ENCODE assay signal across 8 mouse cellular contexts in the genomic region with DNA sequence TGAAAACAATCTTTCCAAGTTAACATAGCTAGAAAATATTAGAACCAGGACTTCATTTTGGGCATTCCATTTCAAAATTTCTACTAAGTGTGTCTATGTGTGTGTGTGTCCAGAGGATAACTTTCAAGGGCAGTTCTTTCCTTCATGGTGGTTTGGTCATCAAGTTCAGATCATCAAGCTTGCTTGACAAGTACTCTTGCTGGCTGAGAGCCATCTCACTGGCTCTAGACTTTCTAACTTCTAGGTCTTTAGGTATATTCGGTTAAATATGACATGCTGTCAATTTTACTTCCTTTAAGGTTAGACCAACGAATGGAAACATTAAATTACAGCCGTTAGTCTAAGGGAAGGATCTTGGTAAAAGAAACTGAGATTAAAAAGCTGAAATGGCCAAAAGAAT. TPM values are rescaled to one million over a fixed set of nuclear protein-coding genes. Genes with fewer than 3 reads are reported as not detected.
DNase-seq lines count a peak whose midpoint lies in the region; ATAC-seq and TF ChIP-seq lines count a peak whose summit lies in the region.

No protein-coding gene starts in this region.

- H3K27ac ChIP-seq in liver, adult 2 months (replicated peaks; ENCODE audit: insufficient read depth, low read depth, low read length) = no peak overlapping the region
- H3K27ac ChIP-seq in embryonic facial prominence, embryonic 14.5 days (replicated peaks; ENCODE audit: low read depth, low read length) = no peak overlapping the region
- no peak overlapping the region for H3K27ac ChIP-seq in hindbrain, postnatal 0 days

- H3K27me3 ChIP-seq in liver, adult 2 months (ENCODE audit: control insufficient read depth, insufficient read depth, low read length) = no peaks in the 10 kb centered on the region
- H3K27me3 ChIP-seq in embryonic facial prominence, embryonic 14.5 days (replicated peaks; ENCODE audit: control insufficient read depth, insufficient read depth, low read length) = no peaks in the 10 kb centered on the region
- no peaks in the 10 kb centered on the region for H3K27me3 ChIP-seq in hindbrain, postnatal 0 days (ENCODE audit: insufficient read depth, low read length)
- H3K27me3 ChIP-seq in myocyte (ENCODE audit: control insufficient read depth, insufficient read depth, insufficient read length) = no peaks in the 10 kb centered on the region

- peaks cover 12% of the 10 kb centered on the region for H3K4me1 ChIP-seq in liver, adult 2 months (ENCODE audit: control insufficient read depth, insufficient read depth, low read length)
- H3K4me1 ChIP-seq in embryonic facial prominence, embryonic 14.5 days (ENCODE audit: control insufficient read depth, insufficient read depth, low read length) = peaks cover 4% of the 10 kb centered on the region; the same call in 1 of the 2 replicates
- 0 out of 2 replicates have a peak, but pooled peaks cover 4% of the 10 kb centered on the region for H3K4me1 ChIP-seq in hindbrain, postnatal 0 days (ENCODE audit: insufficient read depth, low read length)

- 16% methylated on average over 3 of the region's 3 CpGs for WGBS in liver, adult 2 months
- 24% methylated on average over 3 of the region's 3 CpGs for WGBS in embryonic facial prominence, embryonic 14.5 days
- 23% methylated on average over 3 of the region's 3 CpGs for WGBS in hindbrain, postnatal 0 days

- peak overlapping the region; percentile 83; the same call in 1 of the 2 replicates for H3K4me3 ChIP-seq in liver, adult 2 months (ENCODE audit: insufficient read depth, low read depth, low read length)
- H3K4me3 ChIP-seq in embryonic facial prominence, embryonic 14.5 days (ENCODE audit: low read depth, low read length) = peak overlapping the region; percentile 69
- H3K4me3 ChIP-seq in hindbrain, postnatal 0 days (ENCODE audit: low read length) = peak overlapping the region; percentile 96
- peak overlapping the region; percentile 85 for H3K4me3 ChIP-seq in myocyte

- intact Hi-C loops in left cerebral cortex, postnatal 14 days (cut with DNase I) = loop anchor here (10.0 kb wide), 1 partner anchor 300 kb away; no protein-coding TSS in a partner anchor
- intact Hi-C loops in gastrocnemius, postnatal 14 days (cut with DNase I; ENCODE audit: low total_unique reads) = no loop called here

- peak overlapping the region; percentile 82 for H3ac ChIP-seq in myocyte (ENCODE audit: control insufficient read depth, insufficient read length)

- H3K79me2 ChIP-seq in liver, adult 2 months (ENCODE audit: control insufficient read depth, insufficient read depth, low read length) = peaks cover 5% of the 10 kb centered on the region; the same call in 1 of the 2 replicates
- H3K79me2 ChIP-seq in myocyte (ENCODE audit: control insufficient read depth, insufficient read depth) = peaks cover 41% of the 10 kb centered on the region

- ATAC-seq in embryonic facial prominence, embryonic 14.5 days (ENCODE audit: low read depth) = no peak
- no peak for ATAC-seq in hindbrain, postnatal 0 days

- DNase-seq in liver, adult 2 months (ENCODE audit: extremely low read depth, low read depth, low spot score) = no peak
- no peak for DNase-seq in liver
- DNase-seq in embryonic facial prominence, embryonic 14.5 days (ENCODE audit: low spot score) = no peak
- DNase-seq in hindbrain, postnatal 0 days (ENCODE audit: low spot score) = no peak
- DNase-seq in left cerebral cortex, postnatal 14 days (ENCODE audit: low spot score in 2 of 2) = no peak
- DNase-seq in urinary bladder, postnatal 4 days (ENCODE audit: low spot score in 2 of 2) = no peak
- DNase-seq in gastrocnemius, postnatal 14 days = no peak

- H3K4me2 ChIP-seq in embryonic facial prominence, embryonic 14.5 days (ENCODE audit: low read depth, low read length) = peak overlapping the region; percentile 72
- H3K4me2 ChIP-seq in hindbrain, postnatal 0 days (ENCODE audit: low read depth, low read length) = peak overlapping the region; percentile 67
- H3K4me2 ChIP-seq in myocyte (ENCODE audit: low read depth) = peak overlapping the region; percentile 76

- H3K9ac ChIP-seq in liver, adult 2 months (ENCODE audit: low read depth, low read length) = no peak overlapping the region
- H3K9ac ChIP-seq in embryonic facial prominence, embryonic 14.5 days (ENCODE audit: low read depth, low read length) = no peak overlapping the region
- H3K9ac ChIP-seq in hindbrain, postnatal 0 days (replicated peaks; ENCODE audit: low read length) = no peak overlapping the region; the same call in 1 of the 2 replicates

- no peak for TF ChIP-seq POLR2A in liver, adult 2 months (IDR thresholded peaks at IDR 0.05; ENCODE audit: extremely low read depth, insufficient read depth, low read length)
- no peak for TF ChIP-seq POLR2A in myocyte (IDR thresholded peaks at IDR 0.05; ENCODE audit: insufficient read length, low read depth)

- TF ChIP-seq CTCF in liver, adult 2 months (IDR thresholded peaks at IDR 0.05; ENCODE audit: low read depth, low read length) = no peak
- no peak for TF ChIP-seq CTCF in hindbrain, postnatal 0 days (IDR thresholded peaks at IDR 0.05; ENCODE audit: low read depth)

- H3K9me3 ChIP-seq in embryonic facial prominence, embryonic 14.5 days (ENCODE audit: control insufficient read depth, low read length) = no peaks in the 10 kb centered on the region
- no peaks in the 10 kb centered on the region for H3K9me3 ChIP-seq in hindbrain, postnatal 0 days (ENCODE audit: low read length)

- no peaks in the 10 kb centered on the region for H3K36me3 ChIP-seq in liver, adult 2 months (ENCODE audit: control insufficient read depth, insufficient read depth, low read length)
- H3K36me3 ChIP-seq in embryonic facial prominence, embryonic 14.5 days (ENCODE audit: control insufficient read depth, insufficient read depth, low read length) = no peaks in the 10 kb centered on the region
- no peaks in the 10 kb centered on the region for H3K36me3 ChIP-seq in hindbrain, postnatal 0 days (ENCODE audit: insufficient read depth, low read length)
- H3K36me3 ChIP-seq in myocyte (ENCODE audit: control insufficient read depth, insufficient read depth) = no peaks in the 10 kb centered on the region

TF ChIP-seq in myocyte, 11 proteins besides CTCF, POLR2A, EP300 and RAD21:
- TF ChIP-seq TCF12 (IDR thresholded peaks at IDR 0.05; ENCODE audit: insufficient read depth, poor library complexity, severe bottlenecking) (no peak), MAX (IDR thresholded peaks at IDR 0.05; ENCODE audit: low read depth) (no peak), REST (IDR thresholded peaks at IDR 0.05; ENCODE audit: insufficient read depth, insufficient read length) (no peak), MYOG (IDR thresholded peaks at IDR 0.05; ENCODE audit: control insufficient read depth in 1 of 3, insufficient read depth in 1 of 3, insufficient read length in 2 of 3, low read depth in 2 of 3) (no peak), USF1 (IDR thresholded peaks at IDR 0.05; ENCODE audit: low read depth) (no peak), POLR2AphosphoS2 (IDR thresholded peaks at IDR 0.05; ENCODE audit: insufficient read length, low read depth) (no peak), SRF (IDR thresholded peaks at IDR 0.05; ENCODE audit: control insufficient read depth, insufficient read length, low read depth) (no peak), E2F4 (IDR thresholded peaks at IDR 0.05; ENCODE audit: insufficient read depth) (no peak), MYOD1 (IDR thresholded peaks at IDR 0.05; ENCODE audit: control insufficient read depth in 1 of 3, insufficient read length in 2 of 3, low read depth in 2 of 3) (no peak), TCF3 (IDR thresholded peaks at IDR 0.05; ENCODE audit: insufficient read length, low read depth) (no peak), CEBPB (IDR thresholded peaks at IDR 0.05; ENCODE audit: insufficient read depth, poor library complexity, severe bottlenecking) (no peak)

RNA-seq across cellular contexts. Expression of gene Uhrf1bp1l, which starts 0.5 kb away (rescaled TPM):
- 38.6 and 40.8 TPM in 2 replicates for total RNA-seq in liver, adult 2 months (2014; rRNA removed)
- polyA plus RNA-seq in liver, adult 2 months (2012; rRNA removed) = 16.0 and 16.5 TPM in 2 replicates
- polyA plus RNA-seq in embryonic facial prominence, embryonic 14.5 days (2014; fragmentation: Nextera tagmentation; extraction: Ambion mirVana) = 19.6 and 23.7 TPM in 2 replicates
- total RNA-seq in hindbrain, postnatal 0 days (2014; rRNA removed) = 28.5 and 28.9 TPM in 2 replicates
- 32.3 TPM in 2 replicates for polyA plus RNA-seq in hindbrain, postnatal 0 days (2015; fragmentation: Nextera tagmentation; extraction: Ambion mirVana)
- polyA plus RNA-seq in myocyte (2012; fragmentation: generic; extraction: Trizol) = 16.0 TPM
- total RNA-seq in left cerebral cortex, postnatal 14 days (2021) = 10 to 100 TPM; 88.6 to 90.2 TPM
- 10 to 100 TPM in 1 of 2 experiments, 1 to 10 TPM in 1; 9.8 to 12.9 TPM for total RNA-seq in gastrocnemius, postnatal 14 days (2021)

RNA-seq across cellular contexts. Expression of gene Actr6, which starts 12.2 kb away (rescaled TPM):
- 14.2 and 19.6 TPM in 2 replicates for total RNA-seq in liver, adult 2 months (2014; rRNA removed)
- 1.4 and 1.8 TPM in 2 replicates for polyA plus RNA-seq in liver, adult 2 months (2012; rRNA removed)
- polyA plus RNA-seq in embryonic facial prominence, embryonic 14.5 days (2014; fragmentation: Nextera tagmentation; extraction: Ambion mirVana) = 28.2 and 34.2 TPM in 2 replicates
- 15.1 and 19.0 TPM in 2 replicates for total RNA-seq in hindbrain, postnatal 0 days (2014; rRNA removed)
- polyA plus RNA-seq in hindbrain, postnatal 0 days (2015; fragmentation: Nextera tagmentation; extraction: Ambion mirVana) = 53.6 and 61.1 TPM in 2 replicates
- polyA plus RNA-seq in myocyte (2012; fragmentation: generic; extraction: Trizol) = 4.5 TPM
- 10 to 100 TPM; 22.5 to 23.1 TPM for total RNA-seq in left cerebral cortex, postnatal 14 days (2021)
- 1 to 10 TPM; 4.6 to 8.2 TPM for total RNA-seq in gastrocnemius, postnatal 14 days (2021)

RNA-seq across cellular contexts. Expression of gene Scyl2, which starts 58.3 kb away (rescaled TPM):
- 18.4 and 20.1 TPM in 2 replicates for total RNA-seq in liver, adult 2 months (2014; rRNA removed)
- 10.8 and 11.3 TPM in 2 replicates for polyA plus RNA-seq in liver, adult 2 months (2012; rRNA removed)
- polyA plus RNA-seq in embryonic facial prominence, embryonic 14.5 days (2014; fragmentation: Nextera tagmentation; extraction: Ambion mirVana) = 12.7 and 14.8 TPM in 2 replicates
- 31.2 and 32.7 TPM in 2 replicates for total RNA-seq in hindbrain, postnatal 0 days (2014; rRNA removed)
- polyA plus RNA-seq in hindbrain, postnatal 0 days (2015; fragmentation: Nextera tagmentation; extraction: Ambion mirVana) = 6.9 and 7.1 TPM in 2 replicates
- 7.2 TPM for polyA plus RNA-seq in myocyte (2012; fragmentation: generic; extraction: Trizol)
- total RNA-seq in left cerebral cortex, postnatal 14 days (2021) = 10 to 100 TPM; 33.0 to 33.5 TPM
- total RNA-seq in gastrocnemius, postnatal 14 days (2021) = 10 to 100 TPM; 11.4 to 13.6 TPM
